Mouse (Mus musculus): ENCODE results near the gene Rab5if. TPM values are rescaled to one million over a fixed set of nuclear protein-coding genes. Genes with fewer than 3 reads are reported as not detected.
"Not testable (repeated sequence)": the region's sequence is repeated elsewhere in the genome, so short reads cannot be mapped to it uniquely, and the experiment has no call there.

The Rab5if gene
- polyA plus RNA-seq, 1 experiment from 2014 or later: 208 TPM

- Histone ChIP-seq H3K4me2 (replicated peaks; ENCODE audit: low read depth, low read length) (no peak overlapping the region), H3K4me3 (ENCODE audit: low read depth, low read length) (no peak overlapping the region), H3K27me3 (ENCODE audit: control insufficient read depth, insufficient read depth, low read length) (no peaks in the 10 kb centered on the region), H3K9me3 (ENCODE audit: control insufficient read depth, low read length) (no peaks in the 10 kb centered on the region), H3K36me3 (ENCODE audit: control insufficient read depth, insufficient read depth, low read length) (peaks cover 8% of the 10 kb centered on the region; the same call in 1 of the 2 replicates), H3K27ac (ENCODE audit: low read depth, low read length) (no peak overlapping the region), H3K9ac (ENCODE audit: low read depth, low read length) (no peak overlapping the region), H3K4me1 (replicated peaks; ENCODE audit: control insufficient read depth, insufficient read depth, low read length) (peaks cover 9% of the 10 kb centered on the region; the same call in 1 of the 2 replicates)
- 63% methylated on average over 6 of the region's 6 CpGs for WGBS
- ATAC-seq (ENCODE audit: low FRiP score) (no peak), DNase-seq (ENCODE audit: low spot score) (no peak)
These were observed 15.3 kb upstream of the Rab5if start for GRCm38 (mm10) chr2:156847653-156848052.

DNA sequence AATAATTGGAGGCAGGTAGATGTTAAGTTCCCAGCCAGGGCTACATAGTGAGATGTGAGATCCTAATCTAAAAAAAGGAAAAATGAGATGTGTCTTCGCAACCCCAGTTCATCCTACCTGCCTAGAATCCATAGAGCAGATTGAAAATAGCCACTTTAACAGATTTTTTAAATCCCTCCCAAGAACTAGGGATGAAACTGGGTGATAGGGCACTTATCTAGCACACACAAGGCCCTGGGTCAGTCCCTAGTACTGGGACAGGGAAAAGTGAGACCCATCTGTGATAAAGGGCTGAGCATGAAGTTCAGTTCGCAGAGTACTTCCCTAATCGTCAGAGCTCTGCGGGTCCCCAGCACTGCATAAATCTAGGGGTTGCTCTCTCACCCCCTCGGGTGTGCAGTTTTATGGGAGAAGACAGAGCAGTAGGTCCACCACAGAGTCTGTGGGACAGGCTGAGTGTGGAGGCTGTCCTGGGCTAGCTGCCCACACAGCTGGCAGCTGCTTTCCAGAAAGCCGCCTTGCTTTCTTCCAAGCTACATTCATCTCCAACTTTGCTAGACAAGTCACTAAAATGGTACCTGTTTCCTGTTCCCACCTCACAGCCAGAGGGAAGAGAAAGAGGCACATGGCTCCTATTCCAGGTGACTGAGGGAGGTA lies 14.3 kb upstream of the Rab5if start:
- Histone ChIP-seq H3K27me3 (ENCODE audit: control insufficient read depth, insufficient read depth, low read length) (no peaks in the 10 kb centered on the region), H3K9me3 (ENCODE audit: control insufficient read depth, low read length) (no peaks in the 10 kb centered on the region), H3K27ac (ENCODE audit: low read depth, low read length) (no peak overlapping the region), H3K36me3 (ENCODE audit: control insufficient read depth, insufficient read depth, low read length) (peaks cover 8% of the 10 kb centered on the region; the same call in 1 of the 2 replicates), H3K4me1 (replicated peaks; ENCODE audit: control insufficient read depth, insufficient read depth, low read length) (peaks cover 6% of the 10 kb centered on the region; the same call in 1 of the 2 replicates), H3K9ac (ENCODE audit: low read depth, low read length) (no peak overlapping the region), H3K4me2 (replicated peaks; ENCODE audit: low read depth, low read length) (no peak overlapping the region), H3K4me3 (ENCODE audit: low read depth, low read length) (no peak overlapping the region)
- ATAC-seq (ENCODE audit: low FRiP score): no peak
- WGBS: 93% methylated on average over 6 of the region's 6 CpGs
- DNase-seq (ENCODE audit: low spot score): no peak

- Histone ChIP-seq H3K36me3 (ENCODE audit: control insufficient read depth, insufficient read depth, low read length) (peaks cover 8% of the 10 kb centered on the region; the same call in 1 of the 2 replicates), H3K9me3 (ENCODE audit: control insufficient read depth, low read length) (no peaks in the 10 kb centered on the region), H3K4me3 (ENCODE audit: low read depth, low read length) (no peak overlapping the region), H3K4me1 (replicated peaks; ENCODE audit: control insufficient read depth, insufficient read depth, low read length) (no peaks in the 10 kb centered on the region), H3K27me3 (ENCODE audit: control insufficient read depth, insufficient read depth, low read length) (no peaks in the 10 kb centered on the region), H3K4me2 (replicated peaks; ENCODE audit: low read depth, low read length) (no peak overlapping the region), H3K27ac (ENCODE audit: low read depth, low read length) (no peak overlapping the region), H3K9ac (ENCODE audit: low read depth, low read length) (no peak overlapping the region)
- DNase-seq (ENCODE audit: low spot score) (no peak), ATAC-seq (ENCODE audit: low FRiP score) (no peak)
- 91% methylated on average over 5 of the region's 5 CpGs for WGBS
These were observed 12.4 kb upstream of the Rab5if start for GRCm38 (mm10) chr2:156850505-156850904.

DNA sequence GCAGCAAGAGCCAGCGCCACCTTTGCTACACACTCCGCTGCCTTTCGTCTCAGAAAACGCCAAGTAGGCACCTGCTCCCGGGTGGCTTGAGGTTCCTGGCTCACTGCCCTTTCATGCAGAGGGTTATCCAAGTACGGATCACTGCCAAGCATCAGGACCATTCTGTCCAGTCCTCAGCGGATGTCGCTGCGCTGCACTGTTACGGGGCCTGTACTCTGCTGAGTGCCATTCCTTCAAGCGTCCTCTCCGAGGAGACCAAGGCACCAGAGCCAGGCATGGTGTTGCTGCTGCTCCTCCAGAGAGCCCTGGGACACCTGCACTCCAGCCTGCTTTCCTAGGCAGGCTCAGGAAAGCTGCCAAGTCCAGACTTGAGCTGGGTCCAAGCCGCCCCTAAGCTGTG lies 9.3 kb upstream of the Rab5if start:
- ATAC-seq (ENCODE audit: low FRiP score); H3K36me3 ChIP-seq (ENCODE audit: control insufficient read depth, insufficient read depth, low read length): not testable (repeated sequence)
- WGBS: 98% methylated on average over 8 of the region's 13 CpGs

DNA sequence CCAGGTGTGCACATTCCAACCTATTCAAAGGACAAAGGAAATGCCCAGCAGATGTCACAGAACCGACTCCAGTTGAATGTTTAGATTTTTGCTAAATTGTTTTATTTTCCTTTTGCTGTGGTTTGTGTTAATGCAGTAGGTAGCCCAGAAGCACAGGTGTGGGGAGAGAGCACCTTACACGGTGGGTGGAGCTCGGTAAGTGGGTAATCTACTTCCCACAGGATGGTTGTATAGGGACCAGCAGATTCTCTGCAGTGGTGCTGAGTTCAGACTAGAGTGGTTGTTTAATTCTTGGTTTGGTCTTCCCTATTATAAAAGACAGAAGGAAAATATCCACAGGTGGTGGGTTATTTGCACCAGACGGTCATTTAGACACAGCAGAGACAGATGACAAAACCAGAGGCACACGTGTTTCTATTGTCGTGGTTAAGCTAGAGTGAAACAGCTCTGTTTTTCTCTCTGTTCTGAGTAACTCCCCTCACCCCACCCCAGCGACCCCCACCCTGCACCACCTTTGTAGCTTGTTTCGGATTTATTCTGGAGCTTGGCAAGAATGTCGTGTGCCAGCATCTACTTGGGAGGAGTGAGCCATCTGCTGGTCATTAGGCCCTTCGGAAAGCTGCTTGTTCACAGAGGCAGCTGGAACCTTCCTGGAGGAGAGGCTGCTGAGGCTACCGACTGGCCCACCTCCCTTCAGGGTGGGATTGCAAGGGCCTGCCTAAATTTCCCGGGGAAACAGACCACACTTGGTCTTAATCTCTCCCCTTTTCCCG lies 8.7 kb upstream of the Rab5if start:
- not testable (repeated sequence) for H3K27ac ChIP-seq (ENCODE audit: low read depth, low read length); H3K27me3 ChIP-seq (ENCODE audit: control insufficient read depth, insufficient read depth, low read length); H3K36me3 ChIP-seq (ENCODE audit: control insufficient read depth, insufficient read depth, low read length); H3K4me3 ChIP-seq (ENCODE audit: low read depth, low read length); H3K9ac ChIP-seq (ENCODE audit: low read depth, low read length); H3K9me3 ChIP-seq (ENCODE audit: control insufficient read depth, low read length); H3K4me1 ChIP-seq (replicated peaks; ENCODE audit: control insufficient read depth, insufficient read depth, low read length); H3K4me2 ChIP-seq (replicated peaks; ENCODE audit: low read depth, low read length); ATAC-seq (ENCODE audit: low FRiP score)
- WGBS: 59% methylated on average over 13 of the region's 13 CpGs
- peak; percentile 28 for DNase-seq (ENCODE audit: low spot score)

More for the DNA sequence above, 9.3 kb upstream of the Rab5if start:
- not testable (repeated sequence) for H3K4me3 ChIP-seq (ENCODE audit: low read depth, low read length); H3K9ac ChIP-seq (ENCODE audit: low read depth, low read length); H3K27ac ChIP-seq (ENCODE audit: low read depth, low read length); H3K27me3 ChIP-seq (ENCODE audit: control insufficient read depth, insufficient read depth, low read length); H3K4me2 ChIP-seq (replicated peaks; ENCODE audit: low read depth, low read length); H3K9me3 ChIP-seq (ENCODE audit: control insufficient read depth, low read length); DNase-seq (ENCODE audit: low spot score); H3K4me1 ChIP-seq (replicated peaks; ENCODE audit: control insufficient read depth, insufficient read depth, low read length)

- H3K27me3 ChIP-seq (ENCODE audit: control insufficient read depth, insufficient read depth, low read length): no peaks in the 10 kb centered on the region
- 98% methylated on average over 1 of the region's 1 CpGs for WGBS
- H3K36me3 ChIP-seq (ENCODE audit: control insufficient read depth, insufficient read depth, low read length): 0 out of 2 replicates have a peak, but pooled peaks cover 2% of the 10 kb centered on the region
- no peak overlapping the region for H3K4me2 ChIP-seq (replicated peaks; ENCODE audit: low read depth, low read length)
- H3K9me3 ChIP-seq (ENCODE audit: control insufficient read depth, low read length): no peaks in the 10 kb centered on the region
- H3K4me3 ChIP-seq (ENCODE audit: low read depth, low read length): no peak overlapping the region
- DNase-seq (ENCODE audit: low spot score) (no peak), ATAC-seq (ENCODE audit: low FRiP score) (no peak)
- no peak overlapping the region for H3K27ac ChIP-seq (ENCODE audit: low read depth, low read length)
- H3K9ac ChIP-seq (ENCODE audit: low read depth, low read length): no peak overlapping the region
- no peaks in the 10 kb centered on the region for H3K4me1 ChIP-seq (replicated peaks; ENCODE audit: control insufficient read depth, insufficient read depth, low read length)
These were observed 6.6 kb upstream of the Rab5if start for GRCm38 (mm10) chr2:156856311-156856710.

GRCm38 (mm10) chr2:156857385-156857791 lies 5.5 kb upstream of the Rab5if start:
- H3K9ac ChIP-seq (ENCODE audit: low read depth, low read length): no peak overlapping the region
- no peaks in the 10 kb centered on the region for H3K27me3 ChIP-seq (ENCODE audit: control insufficient read depth, insufficient read depth, low read length)
- no peak overlapping the region for H3K27ac ChIP-seq (ENCODE audit: low read depth, low read length)
- ATAC-seq (ENCODE audit: low FRiP score) (no peak), DNase-seq (ENCODE audit: low spot score) (no peak)
- 85% methylated on average over 3 of the region's 3 CpGs for WGBS
- H3K4me3 ChIP-seq (ENCODE audit: low read depth, low read length): no peak overlapping the region
- H3K4me1 ChIP-seq (replicated peaks; ENCODE audit: control insufficient read depth, insufficient read depth, low read length): no peaks in the 10 kb centered on the region
- H3K36me3 ChIP-seq (ENCODE audit: control insufficient read depth, insufficient read depth, low read length): 0 out of 2 replicates have a peak, but pooled peaks cover 2% of the 10 kb centered on the region
- H3K4me2 ChIP-seq (replicated peaks; ENCODE audit: low read depth, low read length): no peak overlapping the region
- H3K9me3 ChIP-seq (ENCODE audit: control insufficient read depth, low read length): no peaks in the 10 kb centered on the region

DNA sequence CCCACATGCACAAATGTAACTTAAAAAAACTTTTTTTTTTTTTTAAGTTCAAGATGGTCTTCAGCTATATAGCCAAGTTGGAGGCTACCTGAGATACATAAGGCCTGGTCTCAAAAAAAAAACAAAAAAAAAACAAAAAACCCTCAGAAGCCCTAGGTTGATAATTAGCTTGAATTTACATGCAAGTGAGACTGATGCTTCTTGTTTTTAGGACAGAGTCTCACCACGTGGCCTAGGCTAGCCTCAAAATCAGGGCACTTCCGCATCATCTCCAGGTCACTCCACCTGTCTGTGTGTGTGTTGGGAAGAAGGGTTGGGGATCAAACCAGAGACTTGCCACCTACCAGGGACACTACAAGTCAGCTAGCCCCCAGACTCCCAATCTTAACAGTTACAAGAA lies 5.1 kb upstream of the Rab5if start, which contains the start of gene 4930518I15Rik:
Gene 4930518I15Rik (minus strand): TSS at position 112 of the 400 bp plus-strand sequence.
- ATAC-seq (ENCODE audit: low FRiP score): no peak
- H3K4me3 ChIP-seq (ENCODE audit: low read depth, low read length): no peak within 1 kb of the TSS
- H3K4me2 ChIP-seq (replicated peaks; ENCODE audit: low read depth, low read length): no peak within 1 kb of the TSS
- no peaks in the 10 kb centered on the region for H3K9me3 ChIP-seq (ENCODE audit: control insufficient read depth, low read length)
- no peak within 1 kb of the TSS for H3K9ac ChIP-seq (ENCODE audit: low read depth, low read length)
- 0 out of 2 replicates have a peak, but pooled peaks cover 2% of the 10 kb centered on the region for H3K36me3 ChIP-seq (ENCODE audit: control insufficient read depth, insufficient read depth, low read length)
- no peaks in the 10 kb centered on the region for H3K27me3 ChIP-seq (ENCODE audit: control insufficient read depth, insufficient read depth, low read length)
- 90% methylated on average over 2 of the region's 2 CpGs for WGBS
- no peaks in the 10 kb centered on the region for H3K4me1 ChIP-seq (replicated peaks; ENCODE audit: control insufficient read depth, insufficient read depth, low read length)
- H3K27ac ChIP-seq (ENCODE audit: low read depth, low read length): no peak within 1 kb of the TSS
- DNase-seq (ENCODE audit: low spot score): no peak
